Mouse (Mus musculus) adrenal gland, adult 10 weeks (tissue): Measurements from ENCODE around the gene Tex33. TPM values are rescaled to one million over a fixed set of nuclear protein-coding genes. Genes with fewer than 3 reads are reported as not detected.

Source experiments
- polyA plus RNA-seq: library from polyadenylated mRNA; stranded (reverse); fragments of 350-450 nt; fragmentation: Illumina TruSeq; extraction: RNeasy Lipid Tissue Mini Kit (QIAGEN cat#74804); gene quantifications from one replicate; pipeline ENCODE4 v1.2.3, GENCODE M21; 2014; ENCODE audit warnings: low read depth, low replicate concordance

Gene Tex33
- polyA plus RNA-seq, result not detected

DNA sequence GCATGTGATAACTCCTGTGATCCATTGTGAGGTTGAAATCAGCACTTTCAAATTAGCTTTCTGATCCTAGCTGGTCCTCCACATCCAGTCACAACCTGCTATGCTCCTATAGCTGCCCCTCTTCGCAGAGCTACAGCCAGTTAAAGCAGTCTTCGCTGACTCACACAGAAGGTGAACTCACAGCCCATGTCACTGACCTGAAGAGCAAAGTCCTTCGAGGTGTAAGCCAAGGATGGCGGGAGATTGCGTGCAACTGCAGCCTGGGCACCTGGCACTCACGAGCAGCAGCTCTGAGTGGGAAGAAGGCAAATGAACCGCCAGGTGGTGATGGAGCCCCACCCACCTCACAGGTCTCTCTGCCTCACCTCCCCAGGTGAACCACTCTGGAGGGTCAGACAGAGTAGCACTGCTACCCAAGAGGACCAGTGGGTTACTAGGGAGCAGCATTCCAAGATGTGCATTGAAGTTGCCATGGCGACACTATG is at the start of gene Tex33:
Gene Tex33 (minus strand): TSS at position 435 of the 485 bp plus-strand sequence.

DNA sequence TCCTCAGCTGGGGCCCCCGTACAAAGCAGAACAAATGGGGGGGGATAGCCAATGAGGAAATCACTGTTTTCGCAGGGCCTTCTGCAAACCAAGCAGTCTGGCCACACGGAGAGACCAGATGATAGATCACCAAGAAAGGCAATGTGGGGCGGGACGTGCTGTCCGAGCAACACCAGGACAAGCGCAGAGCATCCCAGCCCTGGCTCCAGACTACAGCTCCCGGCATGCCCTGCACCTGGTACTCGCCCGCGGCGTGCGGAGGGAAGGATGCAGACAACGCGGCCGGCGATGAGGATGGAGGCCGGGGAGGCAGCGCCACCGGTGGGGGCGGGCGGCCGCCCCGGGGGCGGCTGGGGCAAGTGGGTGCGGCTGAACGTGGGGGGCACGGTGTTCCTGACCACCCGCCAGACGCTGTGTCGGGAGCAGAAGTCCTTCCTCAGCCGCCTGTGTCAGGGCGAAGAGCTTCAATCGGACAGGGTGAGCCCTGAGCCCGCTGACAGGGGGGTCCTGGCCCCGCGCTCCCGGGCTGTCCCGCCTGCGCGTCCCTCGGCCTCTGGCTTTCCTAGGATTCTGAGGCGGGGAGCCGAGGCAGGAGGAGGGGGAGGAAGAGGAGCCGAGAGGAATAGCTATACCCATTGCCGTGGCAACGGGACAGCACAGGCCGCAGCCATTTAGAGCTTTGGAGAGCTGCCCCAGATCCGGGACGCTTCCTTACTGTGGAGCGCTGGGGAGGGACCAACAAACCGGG is 32.9 kb upstream of the Tex33 start, which contains the start of gene Kctd17:
Gene Kctd17 (plus strand): TSS at position 174 of the 748 bp plus-strand sequence.

DNA sequence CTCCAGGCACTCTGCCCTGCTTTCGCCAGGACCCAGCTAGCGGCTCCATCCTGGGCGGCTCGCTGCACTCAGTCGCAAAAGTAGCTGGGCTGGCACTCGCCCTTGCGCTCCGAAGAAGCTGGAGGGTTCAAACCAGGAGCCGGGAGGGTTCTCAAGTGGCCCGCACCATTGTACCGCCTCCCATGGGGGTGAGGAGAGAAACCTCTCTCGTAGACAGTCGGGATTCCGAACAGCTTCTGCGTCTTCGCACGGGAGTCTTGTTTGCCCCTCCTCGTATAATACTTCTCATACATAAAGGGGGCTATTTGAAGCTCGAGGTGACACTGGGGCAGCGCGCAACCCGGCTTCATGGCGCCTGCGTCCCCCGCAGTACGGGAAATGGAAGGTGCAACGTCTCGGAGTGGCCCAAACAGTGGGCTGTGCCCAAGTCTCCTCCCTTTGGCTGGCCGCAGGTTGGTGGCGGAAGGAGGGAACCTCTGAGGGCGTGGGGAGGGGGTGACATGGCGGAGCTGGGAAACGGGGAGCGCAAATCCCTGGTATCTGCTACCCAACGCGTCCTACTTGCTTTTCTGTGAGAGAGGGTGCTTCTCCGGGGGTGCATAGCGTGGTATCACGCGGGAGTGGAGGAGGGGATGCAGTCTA is 10.7 kb upstream of the Tex33 start, which contains the start of gene Mpst:
Gene Mpst (plus strand): TSS at position 124 of the 642 bp plus-strand sequence.

GRCm38 (mm10) chr15:78405517-78406211 is 10.0 kb upstream of the Tex33 start, which contains the start of gene Tst:
Gene Tst, minus strand, starts transcription at chr15:78405907.

Other genes with a start within 250 kb of the Tex33 start
- gene Ift27, start 221.8 kb downstream of the Tex33 start, polyA plus RNA-seq, result 5.5 TPM
- gene Pvalb, start 189.5 kb downstream of the Tex33 start, polyA plus RNA-seq, result 19.1 TPM
- not detected for gene Ncf4, start 151.1 kb downstream of the Tex33 start, polyA plus RNA-seq
- gene Csf2rb2, start 90.2 kb downstream of the Tex33 start, polyA plus RNA-seq, result 0.12 TPM
- gene Csf2rb, start 70.2 kb downstream of the Tex33 start, polyA plus RNA-seq, result 1.1 TPM
- gene Tst, start 10.0 kb upstream of the Tex33 start, polyA plus RNA-seq, result 4.0 TPM
- gene Mpst, start 10.5 kb upstream of the Tex33 start, polyA plus RNA-seq, result 1.8 TPM
- gene Kctd17, start 32.7 kb upstream of the Tex33 start, polyA plus RNA-seq, result 3.4 TPM
- gene Tmprss6, start 72.7 kb upstream of the Tex33 start, polyA plus RNA-seq, result not detected
- 0.29 TPM for gene Il2rb, start 99.4 kb upstream of the Tex33 start, polyA plus RNA-seq
- 14.9 TPM for gene C1qtnf6, start 135.5 kb upstream of the Tex33 start, polyA plus RNA-seq
- 0.23 TPM for gene Sstr3, start 148.8 kb upstream of the Tex33 start, polyA plus RNA-seq
- gene Rac2, start 176.9 kb upstream of the Tex33 start, polyA plus RNA-seq, result 0.47 TPM
- gene Cyth4, start 201.1 kb upstream of the Tex33 start, polyA plus RNA-seq, result 0.76 TPM